Mouse (Mus musculus) liver, postnatal 0 days (tissue): Measurements from ENCODE around the gene Cd3g.

Experiments used
- CTCF ChIP-seq: sonication (generic); IDR thresholded peaks from 2 replicates; pipeline ENCODE4 v1.5.1; 2016; ENCODE audit warnings: antibody characterized with exemption, low read depth
- EP300 ChIP-seq: IDR thresholded peaks from 2 replicates; pipeline ENCODE4 v1.6.1; 2016; ENCODE audit warnings: antibody characterized with exemption, low read depth, mild to moderate bottlenecking

GRCm38 (mm10) chr9:44994962-44995361 is 14.7 kb upstream of the Cd3g start:
- TF ChIP-seq EP300 (no peak), CTCF (no peak)
